Mouse (Mus musculus): Measurements from ENCODE around the gene Mkrn2os. TPM values are rescaled to one million over a fixed set of nuclear protein-coding genes. Genes with fewer than 3 reads are reported as not detected.
"Not testable (repeated sequence)": the region's sequence is repeated elsewhere in the genome, so short reads cannot be mapped to it uniquely, and the experiment has no call there.

The Mkrn2os gene
- total RNA-seq (2021) = not detected

GRCm38 (mm10) chr6:115592458-115592857 is at the start of gene Mkrn2os:
Mkrn2os (minus strand) TSS chr6:115592576.
- intact Hi-C loops (cut with DNase I) = no loop called here
- no peak for DNase-seq (ENCODE audit: extremely low spot score in 1 of 2, low spot score in 2 of 2)

- intact Hi-C loops (cut with DNase I); DNase-seq (ENCODE audit: extremely low spot score in 1 of 2, low spot score in 2 of 2): not testable (repeated sequence)
Observed at GRCm38 (mm10) chr6:115638188-115638587, 45.8 kb upstream of the Mkrn2os start.

GRCm38 (mm10) chr6:115634015-115634414 is 41.6 kb upstream of the Mkrn2os start:
- intact Hi-C loops (cut with DNase I) = loop anchor here (5.0 kb wide), 1 partner anchor 168 kb away; no protein-coding TSS in a partner anchor
- no peak for DNase-seq (ENCODE audit: extremely low spot score in 1 of 2, low spot score in 2 of 2)

GRCm38 (mm10) chr6:115631056-115631795 is 38.9 kb upstream of the Mkrn2os start:
- DNase-seq (ENCODE audit: extremely low spot score in 1 of 2, low spot score in 2 of 2) = no peak
- intact Hi-C loops (cut with DNase I) = loop anchor here (5.0 kb wide), 1 partner anchor 171 kb away; no protein-coding TSS in a partner anchor

GRCm38 (mm10) chr6:115626121-115626520 is 33.7 kb upstream of the Mkrn2os start:
- intact Hi-C loops (cut with DNase I) = no loop called here
- no peak for DNase-seq (ENCODE audit: extremely low spot score in 1 of 2, low spot score in 2 of 2)

- no peak for DNase-seq (ENCODE audit: extremely low spot score in 1 of 2, low spot score in 2 of 2)
- intact Hi-C loops (cut with DNase I) = no loop called here
Observed at GRCm38 (mm10) chr6:115620942-115621341, 28.6 kb upstream of the Mkrn2os start.

GRCm38 (mm10) chr6:115619818-115620217 is 27.4 kb upstream of the Mkrn2os start:
- DNase-seq (ENCODE audit: extremely low spot score in 1 of 2, low spot score in 2 of 2) = no peak
- intact Hi-C loops (cut with DNase I) = no loop called here

GRCm38 (mm10) chr6:115615983-115616382 is 23.6 kb upstream of the Mkrn2os start:
- intact Hi-C loops (cut with DNase I) = no loop called here
- DNase-seq (ENCODE audit: extremely low spot score in 1 of 2, low spot score in 2 of 2) = no peak

- intact Hi-C loops (cut with DNase I) = no loop called here
- DNase-seq (ENCODE audit: extremely low spot score in 1 of 2, low spot score in 2 of 2) = no peak
Observed at GRCm38 (mm10) chr6:115613793-115614192, 21.4 kb upstream of the Mkrn2os start.

- intact Hi-C loops (cut with DNase I) = no loop called here
- DNase-seq (ENCODE audit: extremely low spot score in 1 of 2, low spot score in 2 of 2) = no peak
Observed at GRCm38 (mm10) chr6:115610301-115610700, 17.9 kb upstream of the Mkrn2os start.

- intact Hi-C loops (cut with DNase I) = no loop called here
Observed at GRCm38 (mm10) chr6:115609121-115609520, 16.7 kb upstream of the Mkrn2os start.

GRCm38 (mm10) chr6:115607429-115607828 is 15.1 kb upstream of the Mkrn2os start:
- intact Hi-C loops (cut with DNase I) = no loop called here
- no peak for DNase-seq (ENCODE audit: extremely low spot score in 1 of 2, low spot score in 2 of 2)

More at GRCm38 (mm10) chr6:115609121-115609520, 16.7 kb upstream of the Mkrn2os start:
- no peak for DNase-seq (ENCODE audit: extremely low spot score in 1 of 2, low spot score in 2 of 2)

- intact Hi-C loops (cut with DNase I) = no loop called here
- no peak for DNase-seq (ENCODE audit: extremely low spot score in 1 of 2, low spot score in 2 of 2)
Observed at GRCm38 (mm10) chr6:115606461-115606860, 14.1 kb upstream of the Mkrn2os start.

GRCm38 (mm10) chr6:115601715-115602523 is 9.5 kb upstream of the Mkrn2os start, which contains the start of gene Mkrn2:
Mkrn2 (plus strand) TSS chr6:115601902.
- intact Hi-C loops (cut with DNase I) = loop anchor here (5.0 kb wide), 1 partner anchor 75 kb away; the partner anchor contains the start of gene Raf1
- DNase-seq (ENCODE audit: extremely low spot score in 1 of 2, low spot score in 2 of 2) = peak; percentile 80 to 90

- intact Hi-C loops (cut with DNase I) = loop anchor here (5.0 kb wide), 1 partner anchor 76 kb away; the partner anchor contains the start of gene Raf1
- DNase-seq (ENCODE audit: extremely low spot score in 1 of 2, low spot score in 2 of 2) = no peak
Observed at GRCm38 (mm10) chr6:115601322-115601714, 8.9 kb upstream of the Mkrn2os start.

- DNase-seq (ENCODE audit: extremely low spot score in 1 of 2, low spot score in 2 of 2) = no peak
- intact Hi-C loops (cut with DNase I) = no loop called here
Observed at GRCm38 (mm10) chr6:115595667-115596066, 3.3 kb upstream of the Mkrn2os start.

- no peak for DNase-seq (ENCODE audit: extremely low spot score in 1 of 2, low spot score in 2 of 2)
- intact Hi-C loops (cut with DNase I) = no loop called here
Observed at GRCm38 (mm10) chr6:115594463-115594862, 2.1 kb upstream of the Mkrn2os start.

GRCm38 (mm10) chr6:115593252-115593651 is 876 bp upstream of the Mkrn2os start:
- intact Hi-C loops (cut with DNase I) = no loop called here
- DNase-seq (ENCODE audit: extremely low spot score in 1 of 2, low spot score in 2 of 2) = no peak

- intact Hi-C loops (cut with DNase I) = no loop called here
- DNase-seq (ENCODE audit: extremely low spot score in 1 of 2, low spot score in 2 of 2) = no peak
Observed at GRCm38 (mm10) chr6:115591692-115592359, 550 bp downstream of the Mkrn2os start.

All from left cerebral cortex, postnatal 10 days (tissue).